Mouse (Mus musculus) bone marrow macrophage, adult 2 months (primary cell): ENCODE results near the gene Ttc23l.

ENCODE experiments used
- CTCF ChIP-seq: IDR thresholded peaks from 2 replicates; pipeline ENCODE4 v1.5.1; 2012; ENCODE audit warnings: low read depth, mild to moderate bottlenecking, low read length, moderate library complexity
- POLR2A ChIP-seq: IDR thresholded peaks from 2 replicates; pipeline ENCODE4 v1.6.1; 2012; ENCODE audit warnings: mild to moderate bottlenecking, low read depth, low read length, borderline replicate concordance

DNA sequence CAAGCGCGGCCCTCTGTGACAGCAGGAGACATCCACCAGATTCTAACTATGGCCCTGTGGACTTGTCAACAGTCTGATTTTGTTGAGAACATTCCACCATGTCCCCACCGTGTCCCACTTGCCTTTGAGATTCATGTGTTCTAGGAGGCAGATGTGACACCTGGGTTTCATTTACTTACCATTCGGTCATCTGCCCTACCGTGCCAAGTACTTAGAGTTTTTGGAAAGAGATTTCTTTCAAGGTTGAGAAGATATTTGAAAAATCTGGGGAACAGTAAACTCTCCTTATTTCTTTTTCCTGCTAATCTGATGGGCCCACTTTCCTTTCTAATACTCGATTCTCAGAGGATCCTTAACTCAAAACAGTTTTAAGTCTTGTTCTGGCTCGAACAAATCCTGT lies 22.5 kb downstream of the Ttc23l start:
- no peak for TF ChIP-seq CTCF
- no peak for TF ChIP-seq POLR2A
